8 mouse cellular contexts compared by ENCODE assay signal in genomic region chr5:108668977-108669936, GRCm38 (mm10). TPM values are rescaled to one million over a fixed set of nuclear protein-coding genes. Genes with fewer than 3 reads are reported as not detected.
DNase-seq lines count a peak whose midpoint lies in the region; ATAC-seq and TF ChIP-seq lines count a peak whose summit lies in the region.

Dgkq (minus strand) TSS chr5:108669672.

- no peaks in the 10 kb centered on the region for H3K27me3 ChIP-seq in megakaryocyte, embryonic 14.5 days (replicated peaks)

- peak; percentile 87 for ATAC-seq in activated CD4-positive, CD25-positive, alpha-beta regulatory T cell, adult 4 months

- peak; percentile 56 for TF ChIP-seq CTCF in cortical plate, adult 2 months (IDR thresholded peaks at IDR 0.05; ENCODE audit: extremely low read depth, insufficient read depth, low read length)

- H3K4me1 ChIP-seq in cortical plate, adult 2 months (ENCODE audit: control insufficient read depth, insufficient read depth, low read length) = peaks cover 2% of the 10 kb centered on the region
- H3K4me1 ChIP-seq in megakaryocyte, embryonic 14.5 days = peaks cover 47% of the 10 kb centered on the region

- peak; percentile 78; the same call in 1 of the 2 replicates for TF ChIP-seq POLR2A in cortical plate, adult 2 months (IDR thresholded peaks at IDR 0.05; ENCODE audit: extremely low read depth, insufficient read depth, low read length)

- H3K36me3 ChIP-seq in megakaryocyte, embryonic 14.5 days (replicated peaks; ENCODE audit: low read length) = peaks cover 30% of the 10 kb centered on the region

- peak within 1 kb of the TSS; percentile 81 for H3K4me3 ChIP-seq in cortical plate, adult 2 months (ENCODE audit: insufficient read depth, low read length)
- H3K4me3 ChIP-seq in megakaryocyte, embryonic 14.5 days (replicated peaks) = peak within 1 kb of the TSS; percentile 95

- H3K9me3 ChIP-seq in megakaryocyte, embryonic 14.5 days = no peaks in the 10 kb centered on the region

- DNase-seq in gastrocnemius, adult 8-10 months (ENCODE audit: low spot score in 2 of 2) = peak; percentile 88
- peak; percentile 76 for DNase-seq in hindlimb bud, embryonic 11.5 days (ENCODE audit: extremely low spot score, low read depth, low spot score)
- DNase-seq in left cerebral cortex, adult 8-10 months (ENCODE audit: low spot score in 2 of 2) = peak; percentile 88 to 90
- peak; percentile 80 for DNase-seq in right cerebral cortex, postnatal 14 days
- peak; percentile 85 to 91 for DNase-seq in urinary bladder, postnatal 36 days (ENCODE audit: low spot score in 2 of 2)

- H3K27ac ChIP-seq in cortical plate, adult 2 months (ENCODE audit: insufficient read depth, low read length) = peak within 1 kb of the TSS; percentile 98

RNA-seq across cellular contexts. Expression of gene Dgkq, which starts in this region (rescaled TPM):
- 1 to 10 TPM; 4.4 to 4.5 TPM for polyA plus RNA-seq in activated CD4-positive, CD25-positive, alpha-beta regulatory T cell, adult 4 months (2017; shearing (Covaris generic))
- 54.6 and 58.7 TPM in 2 replicates for polyA plus RNA-seq in cortical plate, adult 2 months (2012; rRNA removed)
- 1 to 10 TPM; 2.6 to 4.6 (median 3.1) TPM for total RNA-seq in gastrocnemius, adult 8-10 months (2022)
- total RNA-seq in left cerebral cortex, adult 8-10 months (2022) = 10 to 100 TPM; 47.3 to 67.4 (median 51.3) TPM
- 0.74 TPM in 1 of 2 replicates, not detected in the other for polyA plus RNA-seq in megakaryocyte, embryonic 14.5 days (2012; ENCODE audit: insufficient read depth, low replicate concordance)

Comparison
In these comparisons a context has a peak if more than half of its experiments do, and no peak if none do; other contexts are left out.
1. Peak in every context shown above with its lines: DNase-seq, ATAC-seq, H3K4me3 ChIP-seq and H3K27ac ChIP-seq.
2. RNA of gene Dgkq (total RNA-seq): 47.3 to 67.4 TPM in left cerebral cortex, adult 8-10 months; 2.6 to 4.6 TPM in gastrocnemius, adult 8-10 months; every median in the first group is over 4 times any median in the second.
3. RNA of gene Dgkq (polyA plus RNA-seq): 54.6 to 58.7 TPM in cortical plate, adult 2 months; 4.4 to 4.5 TPM in activated CD4-positive, CD25-positive, alpha-beta regulatory T cell, adult 4 months and 0.74 TPM in megakaryocyte, embryonic 14.5 days; every median in the first group is over 10 times any median in the second.